Mouse (Mus musculus): ENCODE measurements around the gene Rps6ka4. TPM values are rescaled to one million over a fixed set of nuclear protein-coding genes. Genes with fewer than 3 reads are reported as not detected.

The Rps6ka4 gene
- 29.2 and 33.4 TPM in 2 replicates for polyA plus RNA-seq (2021; fragmentation: Nextera tagmentation)
- long read RNA-seq, experiment 1, transcript Rps6ka4-202 (18 exons, 3,105 nt) = minor isoform, 10 of 415 reads
- long read RNA-seq, experiment 1, transcript Rps6ka4-201 (18 exons, 3,105 nt) = major isoform, 274 of 415 reads
- long read RNA-seq, experiment 1, partial matches to known transcripts = 66 of 415 reads
- long read RNA-seq, experiment 1, other reads (novel, unspliced or antisense) = 65 of 415 reads
- long read RNA-seq, experiment 2, transcript Rps6ka4-201 (18 exons, 3,105 nt) = major isoform, 8 of 29 reads
- long read RNA-seq, experiment 2, partial matches to known transcripts = 14 of 29 reads
- long read RNA-seq, experiment 2, other reads (novel, unspliced or antisense) = 7 of 29 reads

DNA sequence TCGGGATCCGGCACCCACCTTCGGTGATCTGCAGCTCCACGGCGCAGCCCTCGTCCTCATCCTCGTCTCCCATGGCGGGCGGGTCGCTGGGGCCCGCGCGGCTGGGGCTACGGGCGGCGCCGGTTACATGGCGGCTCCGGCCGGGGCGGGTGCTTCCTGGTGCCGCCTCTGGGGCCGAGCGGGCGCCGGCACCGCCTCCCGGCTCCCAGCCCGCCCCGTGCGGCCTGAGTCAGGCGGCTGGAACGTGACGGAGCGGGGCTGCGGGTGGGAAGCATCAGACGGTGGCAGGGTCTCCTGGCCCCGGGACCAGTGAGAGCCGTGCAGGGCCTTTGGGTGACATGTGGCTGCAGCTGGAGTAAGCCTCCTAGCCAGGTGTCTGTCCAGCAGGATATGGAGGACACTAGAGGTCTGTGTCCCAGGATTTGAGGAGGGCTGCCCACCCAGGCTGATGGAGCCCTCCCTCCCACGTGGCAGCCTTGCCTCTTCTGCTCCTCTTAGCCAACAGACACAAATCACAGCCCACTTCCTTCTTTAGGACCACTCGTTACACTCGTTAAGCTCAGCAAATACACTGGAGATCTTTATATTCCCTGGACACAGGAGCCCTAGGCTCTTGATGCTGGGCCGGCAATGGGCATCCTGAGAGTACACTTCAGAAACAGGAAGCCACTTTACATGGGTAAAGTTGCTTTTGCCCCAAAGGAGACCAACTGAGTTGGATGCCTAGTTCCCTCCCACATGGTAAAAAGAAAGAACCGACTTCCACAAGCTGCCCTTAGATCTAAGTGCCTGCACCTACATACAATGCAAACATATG, at the start of gene Rps6ka4:
TSS of gene Rps6ka4 (minus strand) at position 162 of the 817 bp plus-strand sequence.

DNA sequence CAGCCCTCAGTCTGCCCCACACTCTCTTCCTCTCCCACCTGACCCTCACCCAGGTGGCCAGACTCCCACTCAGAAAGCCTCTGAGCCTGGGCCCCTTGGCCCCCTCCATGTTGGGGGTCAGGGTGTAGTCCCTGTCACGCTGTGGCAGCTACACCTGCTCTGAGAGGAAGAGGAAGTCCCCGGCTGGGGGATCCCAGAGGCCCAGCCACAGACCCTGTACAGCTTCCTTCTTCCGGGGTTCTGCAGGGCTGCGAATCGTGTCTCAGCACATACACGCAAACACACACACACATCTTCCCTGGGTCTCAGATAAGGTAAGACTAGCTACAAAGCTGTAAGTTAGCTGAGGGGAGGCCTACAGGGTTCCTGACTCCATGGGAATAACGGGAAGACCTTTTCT, 17.6 kb upstream of the Rps6ka4 start, which contains the start of gene Ccdc88b:
TSS of gene Ccdc88b (minus strand) at position 181 of the 400 bp plus-strand sequence.

Other genes with a start within 250 kb of the Rps6ka4 start
- 0.15 and 0.80 TPM in 2 replicates for gene Ccdc88b, start 17.6 kb upstream of the Rps6ka4 start, polyA plus RNA-seq (2021; fragmentation: Nextera tagmentation)
- gene Trmt112, start 69.1 kb upstream of the Rps6ka4 start, polyA plus RNA-seq (2021; fragmentation: Nextera tagmentation) = 130 and 131 TPM in 2 replicates
- gene Prdx5, start 69.5 kb upstream of the Rps6ka4 start, polyA plus RNA-seq (2021; fragmentation: Nextera tagmentation) = 727 and 767 TPM in 2 replicates
- gene Esrra, start 81.2 kb upstream of the Rps6ka4 start, polyA plus RNA-seq (2021; fragmentation: Nextera tagmentation) = 4.4 and 13.7 TPM in 2 replicates
- 7.9 and 8.4 TPM in 2 replicates for gene Catsperz, start 84.7 kb upstream of the Rps6ka4 start, polyA plus RNA-seq (2021; fragmentation: Nextera tagmentation)
- 22.0 and 22.1 TPM in 2 replicates for gene Kcnk4, start 93.9 kb upstream of the Rps6ka4 start, polyA plus RNA-seq (2021; fragmentation: Nextera tagmentation)
- 53.8 and 57.4 TPM in 2 replicates for gene Bad, start 101.2 kb upstream of the Rps6ka4 start, polyA plus RNA-seq (2021; fragmentation: Nextera tagmentation)
- 24.4 and 24.9 TPM in 2 replicates for gene Gpr137, start 101.8 kb upstream of the Rps6ka4 start, polyA plus RNA-seq (2021; fragmentation: Nextera tagmentation)
- 13.6 and 46.9 TPM in 2 replicates for gene Ppp1r14b, start 134.3 kb upstream of the Rps6ka4 start, polyA plus RNA-seq (2021; fragmentation: Nextera tagmentation)
- gene Plcb3, start 135.8 kb upstream of the Rps6ka4 start, polyA plus RNA-seq (2021; fragmentation: Nextera tagmentation) = 8.0 and 8.2 TPM in 2 replicates
- gene Fkbp2, start 139.9 kb upstream of the Rps6ka4 start, polyA plus RNA-seq (2021; fragmentation: Nextera tagmentation) = 326 and 333 TPM in 2 replicates
- gene Vegfb, start 147.0 kb upstream of the Rps6ka4 start, polyA plus RNA-seq (2021; fragmentation: Nextera tagmentation) = 77.5 and 150 TPM in 2 replicates
- 24.3 and 28.0 TPM in 2 replicates for gene Dnajc4, start 151.9 kb upstream of the Rps6ka4 start, polyA plus RNA-seq (2021; fragmentation: Nextera tagmentation)
- gene Nudt22, start 155.5 kb upstream of the Rps6ka4 start, polyA plus RNA-seq (2021; fragmentation: Nextera tagmentation) = 15.8 and 19.0 TPM in 2 replicates
- 22.6 and 27.5 TPM in 2 replicates for gene Trpt1, start 155.5 kb upstream of the Rps6ka4 start, polyA plus RNA-seq (2021; fragmentation: Nextera tagmentation)
- 2.9 and 4.8 TPM in 2 replicates for gene Fermt3, start 178.8 kb upstream of the Rps6ka4 start, polyA plus RNA-seq (2021; fragmentation: Nextera tagmentation)
- gene Stip1, start 199.3 kb upstream of the Rps6ka4 start, polyA plus RNA-seq (2021; fragmentation: Nextera tagmentation) = 109 and 125 TPM in 2 replicates
- 1.6 and 22.1 TPM in 2 replicates for gene Macrod1, start 216.2 kb upstream of the Rps6ka4 start, polyA plus RNA-seq (2021; fragmentation: Nextera tagmentation)

All from left cerebral cortex, adult 6 months (tissue).